Mouse (Mus musculus) olfactory bulb, adult 2 months (tissue): ENCODE data around the gene Pomc.
"Not testable (repeated sequence)": the region's sequence is repeated elsewhere in the genome, so short reads cannot be mapped to it uniquely, and the experiment has no call there.

ENCODE experiments used
- CTCF ChIP-seq: fragments of 200-500 bp; IDR thresholded peaks from 2 replicates; pipeline ENCODE4 v1.5.1; 2012; ENCODE audit warnings: low read depth, mild to moderate bottlenecking, low read length, moderate library complexity; ENCODE audit not compliant: insufficient read depth
- POLR2A ChIP-seq: fragments of 200-500 bp; IDR thresholded peaks from 2 replicates; pipeline ENCODE4 v1.6.1; 2012; ENCODE audit warnings: mild to moderate bottlenecking, low read depth, low read length, moderate library complexity; ENCODE audit not compliant: insufficient read depth

GRCm38 (mm10) chr12:3973169-3973568, 18.4 kb downstream of the Pomc start:
- TF ChIP-seq CTCF, POLR2A: not testable (repeated sequence)
